ENCODE assay signal across 21 mouse cellular contexts in genomic region chr10:120869241-120869775, GRCm38 (mm10). TPM values are rescaled to one million over a fixed set of nuclear protein-coding genes. Genes with fewer than 3 reads are reported as not detected.
"Had no signal": no experiment of that assay in that cellular context is flagged by ENCODE, and none has a peak within 500 bp of the region (broad histone marks: within the 10 kb centered on the region; RNA-seq: fewer than 3 reads in every experiment).

No protein-coding gene starts in this region.

- H3K4me3 ChIP-seq: limb, embryonic 13.5 days; liver, embryonic 12.5 days; liver, embryonic 15.5 days; lung, embryonic 15.5 days; megakaryocyte, embryonic 14.5 days; midbrain, embryonic 10.5 days; midbrain, embryonic 13.5 days; myocyte; neural tube, embryonic 13.5 days had no signal

- DNase-seq: kidney, adult 9 months; kidney, postnatal 14 days; kidney, postnatal 4 days; left cerebral cortex, postnatal 4 days; liver; lung, adult 18-20 months; lung, postnatal 10 days; lung, postnatal 36 days; retina, postnatal 1 day; thymus, postnatal 25 days had no signal

- H3K27me3 ChIP-seq: liver, embryonic 12.5 days; liver, embryonic 15.5 days; lung, embryonic 15.5 days; midbrain, embryonic 13.5 days; neural tube, embryonic 13.5 days had no signal

- H3K9me3 ChIP-seq: limb, embryonic 13.5 days; liver, embryonic 12.5 days; liver, embryonic 15.5 days; lung, embryonic 15.5 days; megakaryocyte, embryonic 14.5 days; midbrain, embryonic 10.5 days; midbrain, embryonic 13.5 days; neural tube, embryonic 13.5 days had no signal

- H3K36me3 ChIP-seq: limb, embryonic 13.5 days; liver, embryonic 12.5 days; liver, embryonic 15.5 days; lung, embryonic 15.5 days; midbrain, embryonic 10.5 days; midbrain, embryonic 13.5 days; neural tube, embryonic 13.5 days had no signal

RNA-seq across cellular contexts. Expression of gene Msrb3, which starts 29.6 kb away (rescaled TPM):
- total RNA-seq: monocyte, adult 5-6 weeks; neutrophil, adult 5-6 weeks had no signal
